Mouse (Mus musculus) Patski (cell line): Measurements from ENCODE around the gene Fbxl8. TPM values are rescaled to one million over a fixed set of nuclear protein-coding genes. Genes with fewer than 3 reads are reported as not detected.

Source experiments
- ATAC-seq: fragments of 100-300 bp; one replicate; pipeline ENCODE4 v1.8.0; 2021
- CTCF ChIA-PET: fragments of 350-600 bp; sonication (Branson Sonifier 250); formaldehyde crosslinking; loops from one replicate; lab custom pipeline; 2022; ENCODE audit warnings: inconsistent platforms; lab: Charles Lee
- POLR2A ChIA-PET: fragments of 350-600 bp; sonication (Branson Sonifier 250); formaldehyde crosslinking; loops from one replicate; lab custom pipeline; 2022; ENCODE audit warnings: antibody characterized with exemption, inconsistent platforms; lab: Charles Lee
- DNase-seq: peaks from one replicate; pipeline ENCODE4 v3.0.0-alpha.2; 2011; ENCODE audit warnings: low read depth, low spot score
- H3K27me3 ChIP-seq: fragments of 371-371 bp; one replicate; pipeline ENCODE4 v1.5.1; 2021
- CTCF ChIP-seq: fragments of 100-300 bp; IDR thresholded peaks from one replicate; pipeline ENCODE4 v1.5.1; 2021
- in situ Hi-C: fragments of 300-500 bp; cut with MboI; formaldehyde crosslinking; loops from 3 replicates; pipeline ENCODE4 v1.11.1; 2018; ENCODE audit warnings: low pct_unique_long_range_greater_than_20kb, mixed read lengths
- polyA plus RNA-seq: library from polyadenylated mRNA; unstranded; gene quantifications from one replicate; pipeline ENCODE4 v1.2.3, GENCODE M21; 2021

Gene Fbxl8
- polyA plus RNA-seq, 1 experiment from 2014 or later, result 12.6 TPM

DNA sequence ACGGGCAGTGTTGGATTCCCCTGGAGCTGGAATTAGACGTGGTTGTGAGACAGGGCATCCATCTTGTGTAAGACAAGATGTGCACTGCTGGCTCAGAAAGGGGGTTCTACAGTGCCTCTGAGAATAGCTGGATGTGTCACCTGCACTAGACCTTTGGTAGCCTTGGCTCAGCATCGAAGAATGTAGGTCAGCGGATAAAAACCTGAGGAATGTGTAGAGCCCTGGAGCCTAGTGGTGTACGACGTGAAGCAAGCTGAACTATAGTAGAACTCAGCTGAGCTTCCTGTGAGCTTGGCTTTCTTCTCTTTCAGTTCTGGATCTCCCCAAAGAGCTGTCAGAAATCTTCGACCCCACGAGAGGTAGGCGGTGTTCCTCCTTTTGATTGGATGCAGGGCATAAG lies 39.4 kb downstream of the Fbxl8 start:
- in situ Hi-C loops, result no loop called here
- no peak for DNase-seq
- TF ChIP-seq CTCF, result no peak
- ATAC-seq, result peak; percentile 44
- no peaks in the 10 kb centered on the region for H3K27me3 ChIP-seq
- ChIA-PET POLR2A (interaction anchor here (0.9 to 1.8 kb wide), 3 partner anchors 13 to 23 kb away, joined by 5 to 6 read pairs (median 5); partner anchors contain the start of gene 4931428F04Rik), CTCF (interaction anchor here (1.1 to 1.6 kb wide), 2 partner anchors 13 kb away, joined by 3 to 5 read pairs; no protein-coding TSS in a partner anchor)

DNA sequence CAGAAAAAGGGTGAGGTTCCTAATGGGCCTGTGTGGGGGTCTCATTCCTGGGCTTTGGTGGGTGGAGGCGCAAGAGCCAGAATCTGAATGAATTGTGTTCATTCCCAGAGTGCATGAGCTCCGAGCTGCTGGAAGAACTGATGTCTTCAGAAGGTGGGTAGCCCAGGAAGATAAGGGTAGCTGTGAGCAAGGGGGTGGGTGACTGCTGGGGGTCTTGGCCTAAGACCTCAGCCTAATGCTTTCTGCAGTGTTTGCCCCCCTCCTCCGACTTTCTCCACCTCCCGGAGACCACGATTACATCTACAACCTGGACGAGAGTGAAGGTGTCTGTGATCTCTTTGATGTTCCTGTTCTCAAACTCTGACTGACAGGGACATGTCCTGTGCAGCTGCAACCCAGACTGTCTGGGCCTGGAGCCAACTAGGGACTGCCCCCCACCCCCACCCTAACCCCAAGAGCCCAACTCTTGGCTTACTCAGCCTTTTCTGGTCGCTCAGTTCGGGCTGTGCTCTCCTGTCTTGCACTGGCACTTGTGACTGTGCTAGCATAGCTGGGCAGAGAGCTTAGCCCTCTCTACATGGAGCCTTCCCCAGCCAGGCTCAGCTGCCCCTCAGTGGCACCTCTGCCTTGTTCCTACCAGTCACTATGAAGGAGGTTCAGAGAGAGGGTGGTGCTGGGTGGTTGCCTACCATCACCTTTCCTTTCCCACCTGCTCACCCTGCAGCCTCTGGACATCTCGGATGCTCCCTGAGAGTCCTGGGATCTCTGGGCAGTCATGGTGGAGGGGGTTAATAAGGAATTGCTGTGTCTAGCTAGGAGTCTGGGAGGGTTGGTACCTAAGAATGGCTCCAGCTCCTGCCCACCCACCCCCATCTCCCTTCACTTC lies 40.1 kb downstream of the Fbxl8 start:
- ATAC-seq, result no peak
- CTCF ChIA-PET, result interaction anchor here (1.1 to 1.6 kb wide), 2 partner anchors 12 to 14 kb away, joined by 3 to 5 read pairs; no protein-coding TSS in a partner anchor
- POLR2A ChIA-PET, result interaction anchor here (0.9 to 1.8 kb wide), 3 partner anchors 14 to 22 kb away, joined by 5 to 6 read pairs (median 5); partner anchors contain the start of gene 4931428F04Rik
- no peak for DNase-seq
- in situ Hi-C loops, result no loop called here
- TF ChIP-seq CTCF, result no peak
- H3K27me3 ChIP-seq, result no peaks in the 10 kb centered on the region

DNA sequence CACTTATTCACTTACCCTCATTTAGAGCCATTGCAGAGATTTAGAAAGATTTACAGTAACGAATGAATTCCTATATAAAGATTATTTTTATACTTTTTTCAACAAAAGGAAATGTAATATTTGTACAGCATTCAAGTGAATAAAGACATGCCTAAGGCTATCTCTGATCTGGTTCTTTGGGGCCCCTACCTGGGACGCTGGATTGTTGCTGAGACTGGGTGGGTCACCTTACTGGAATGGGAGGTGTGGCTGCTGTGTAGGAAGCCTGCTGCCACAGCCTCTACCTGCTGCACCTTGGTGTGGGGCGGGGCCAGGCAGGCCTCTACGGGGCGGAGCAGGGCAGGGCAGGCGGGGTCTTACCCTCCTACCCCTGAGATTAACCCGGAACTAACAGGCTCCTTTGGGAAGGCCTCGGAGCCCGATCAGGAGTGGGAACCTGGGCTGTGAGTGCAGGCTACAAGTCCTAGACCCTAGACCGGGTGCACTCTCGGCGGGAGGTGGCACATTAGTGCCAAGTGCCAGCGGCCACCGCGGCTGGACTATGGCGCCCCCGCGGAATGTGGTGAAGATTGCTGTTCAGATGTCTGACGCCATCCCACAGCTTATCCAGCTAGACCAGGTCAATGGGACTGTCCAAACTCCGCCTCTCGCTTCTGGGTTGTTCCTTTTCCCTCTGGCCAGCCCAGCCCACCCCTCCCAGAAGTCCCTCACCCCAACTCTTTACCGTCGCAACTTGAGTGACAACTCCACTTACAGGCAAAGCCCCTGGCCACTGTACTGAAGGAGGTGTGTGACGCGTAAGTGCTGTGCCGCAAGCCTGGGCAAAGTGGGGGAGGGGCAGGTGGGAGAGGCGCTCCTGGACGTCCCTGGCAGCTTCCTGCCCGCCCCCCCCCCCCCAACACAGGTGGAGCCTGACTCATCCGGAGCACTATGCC lies 41.0 kb downstream of the Fbxl8 start, which contains the start of gene Elmo3:
Gene Elmo3, plus strand, starts transcription at position 391 of the 935 bp plus-strand sequence.
- no peak for DNase-seq
- TF ChIP-seq CTCF, result no peak
- POLR2A ChIA-PET, result interaction anchor here (0.8 to 1.8 kb wide), 3 partner anchors 15 to 23 kb away, joined by 3 to 6 read pairs (median 4); partner anchors contain the start of gene 4931428F04Rik
- no peaks in the 10 kb centered on the region for H3K27me3 ChIP-seq
- CTCF ChIA-PET, result interaction anchor here (0.8 kb wide), 1 partner anchor 16 kb away, joined by 3 read pairs; no protein-coding TSS in a partner anchor
- in situ Hi-C loops, result no loop called here
- ATAC-seq, result peak; percentile 52

DNA sequence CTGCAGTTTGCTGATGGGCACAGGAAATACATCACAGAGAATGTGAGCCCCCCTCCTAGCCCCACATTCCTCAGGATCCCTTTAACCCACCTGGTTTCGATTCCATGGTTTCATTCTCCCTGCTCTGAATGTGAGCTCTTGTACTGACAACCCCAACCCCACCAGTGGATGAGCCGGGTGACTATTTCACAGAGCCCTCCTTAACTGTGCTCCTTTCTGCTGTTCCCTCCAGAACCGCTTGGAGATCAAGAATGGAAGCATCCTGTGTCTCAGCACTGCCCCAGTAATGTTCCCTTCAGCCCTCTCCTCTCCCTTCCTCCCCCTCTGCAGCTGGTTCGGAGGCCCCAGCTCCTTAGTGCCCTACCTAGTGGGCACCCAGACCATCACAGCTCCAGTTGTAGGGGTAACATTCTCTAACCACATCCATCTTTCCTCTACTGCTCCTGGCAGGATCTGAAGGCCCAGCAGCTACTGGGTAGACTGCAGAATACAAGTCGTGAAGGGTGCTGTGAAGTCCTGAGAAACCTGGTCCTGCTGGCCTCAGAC lies 41.8 kb downstream of the Fbxl8 start:
- TF ChIP-seq CTCF, result no peak
- ATAC-seq (no peak), DNase-seq (no peak)
- in situ Hi-C loops, result no loop called here
- no peaks in the 10 kb centered on the region for H3K27me3 ChIP-seq
- POLR2A ChIA-PET, result interaction anchor here (0.6 to 1.0 kb wide), 3 partner anchors 16 to 22 kb away, joined by 3 to 4 read pairs (median 4); no protein-coding TSS in a partner anchor
- CTCF ChIA-PET, result interaction anchor here (0.7 to 1.0 kb wide), 3 partner anchors 15 to 18 kb away, joined by 3 read pairs; no protein-coding TSS in a partner anchor

DNA sequence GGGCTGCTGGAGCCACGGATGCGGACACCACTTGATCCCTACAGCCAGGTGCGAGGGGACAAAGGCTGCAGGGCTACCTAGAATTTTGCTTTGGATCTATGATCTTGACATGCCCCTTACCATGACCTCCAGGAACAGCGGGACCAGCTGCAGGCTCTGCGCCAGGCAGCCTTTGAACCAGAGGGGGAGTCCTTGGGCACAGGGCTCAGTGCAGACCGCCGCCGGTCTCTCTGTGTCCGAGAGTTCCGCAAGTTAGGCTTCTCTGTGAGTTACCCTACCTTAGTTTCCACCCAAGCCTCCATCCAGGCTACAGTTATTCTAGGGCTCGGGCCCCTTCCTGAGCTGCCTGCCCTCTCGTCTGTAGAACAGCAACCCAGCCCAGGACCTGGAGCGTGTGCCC lies 43.2 kb downstream of the Fbxl8 start:
- H3K27me3 ChIP-seq, result no peaks in the 10 kb centered on the region
- DNase-seq, result no peak
- in situ Hi-C loops, result no loop called here
- TF ChIP-seq CTCF, result no peak
- POLR2A ChIA-PET, result interaction anchor here (1.1 to 1.2 kb wide), 2 partner anchors 10 to 12 kb away, joined by 3 to 4 read pairs; partner anchors contain the start of gene E2f4
- ATAC-seq, result no peak
- CTCF ChIA-PET, result interaction anchor here (0.7 to 2.0 kb wide), 2 partner anchors 10 to 17 kb away, joined by 4 to 7 read pairs; no protein-coding TSS in a partner anchor

DNA sequence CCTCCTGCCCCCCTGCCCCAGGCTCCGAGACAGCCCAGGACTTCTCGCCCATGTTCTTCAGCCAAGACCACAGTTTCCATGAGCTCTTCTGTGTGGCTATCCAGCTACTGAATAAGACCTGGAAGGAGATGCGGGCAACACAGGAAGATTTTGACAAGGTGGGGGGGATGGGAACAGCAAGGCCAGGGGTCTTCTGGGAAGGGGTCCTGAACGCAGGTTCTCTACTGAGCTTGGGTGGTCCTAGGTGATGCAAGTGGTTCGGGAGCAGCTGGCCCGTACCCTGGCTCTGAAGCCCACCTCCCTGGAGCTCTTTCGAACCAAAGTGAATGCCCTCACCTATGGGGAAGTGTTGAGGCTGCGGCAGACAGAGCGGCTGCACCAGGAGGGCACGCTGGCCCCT lies 44.0 kb downstream of the Fbxl8 start:
- ChIA-PET CTCF (interaction anchor here (0.7 to 2.0 kb wide), 3 partner anchors 9 to 20 kb away, joined by 3 to 7 read pairs (median 4); no protein-coding TSS in a partner anchor), POLR2A (interaction anchor here (1.1 to 1.2 kb wide), 2 partner anchors 11 kb away, joined by 3 to 4 read pairs; partner anchors contain the start of gene E2f4)
- TF ChIP-seq CTCF, result no peak
- DNase-seq (no peak), ATAC-seq (no peak)
- in situ Hi-C loops, result no loop called here
- H3K27me3 ChIP-seq, result no peaks in the 10 kb centered on the region

DNA sequence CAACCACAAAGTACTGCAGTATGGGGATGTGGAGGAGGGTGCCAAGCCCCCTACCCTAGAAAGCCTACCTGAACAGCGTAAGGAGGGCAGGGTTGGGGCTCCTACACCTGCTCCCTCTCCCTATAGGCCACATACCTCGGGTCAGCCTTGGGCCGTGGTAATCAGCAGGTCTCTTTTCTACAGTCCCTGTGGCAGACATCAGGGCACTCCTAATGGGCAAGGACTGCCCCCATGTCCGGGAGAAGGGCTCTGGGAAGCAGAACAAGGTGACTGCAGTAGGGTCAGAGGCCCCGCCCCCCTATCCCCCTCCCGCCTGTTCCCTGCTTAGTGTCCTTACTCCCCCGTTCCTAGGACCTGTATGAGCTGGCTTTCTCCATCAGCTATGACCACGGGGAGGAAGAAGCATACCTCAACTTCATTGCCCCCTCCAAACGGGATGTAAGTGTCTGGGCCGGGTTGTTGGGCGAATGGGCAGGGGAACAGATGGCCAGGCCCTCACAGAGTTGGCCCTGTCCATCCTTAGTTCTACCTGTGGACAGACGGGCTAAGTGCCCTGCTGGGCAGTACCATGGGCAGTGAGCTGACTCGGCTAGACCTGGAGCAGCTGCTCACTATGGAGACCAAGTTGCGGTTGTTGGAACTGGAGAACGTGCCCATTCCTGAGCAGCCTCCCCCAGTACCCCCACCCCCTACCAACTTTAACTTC lies 44.8 kb downstream of the Fbxl8 start:
- ChIA-PET POLR2A (interaction anchor here (1.2 kb wide), 1 partner anchor 12 kb away, joined by 4 read pairs; the partner anchor contains the start of gene E2f4), CTCF (interaction anchor here (2.0 kb wide), 1 partner anchor 15 kb away, joined by 7 read pairs; no protein-coding TSS in a partner anchor)
- no peak for DNase-seq
- no peaks in the 10 kb centered on the region for H3K27me3 ChIP-seq
- in situ Hi-C loops, result no loop called here
- TF ChIP-seq CTCF, result no peak
- ATAC-seq, result no peak

DNA sequence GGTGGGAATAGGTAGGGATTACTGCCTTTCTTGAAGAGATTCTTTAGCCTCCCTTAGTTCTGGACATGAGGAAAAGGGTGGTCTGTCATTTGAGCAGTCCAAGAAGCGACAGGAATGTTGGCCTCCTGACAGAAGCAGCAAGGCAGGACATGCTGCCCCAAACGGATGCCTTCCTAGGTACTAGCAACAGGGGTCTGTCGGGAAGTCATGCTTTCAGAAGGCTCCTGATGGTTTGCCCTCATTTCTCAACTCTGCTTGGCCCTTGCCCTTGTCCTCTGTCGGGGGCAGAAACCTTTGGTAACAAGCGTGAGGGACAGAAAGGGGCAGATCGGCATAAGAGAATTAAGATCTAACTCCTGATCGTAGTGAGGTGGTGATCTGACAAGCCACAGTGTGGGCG lies 45.7 kb downstream of the Fbxl8 start:
- H3K27me3 ChIP-seq, result no peaks in the 10 kb centered on the region
- ATAC-seq, result no peak
- CTCF ChIA-PET, result no interaction called here
- in situ Hi-C loops, result no loop called here
- POLR2A ChIA-PET, result no interaction called here
- TF ChIP-seq CTCF, result no peak
- no peak for DNase-seq
